Mouse (Mus musculus): Measurements from ENCODE around the gene Manf. TPM values are rescaled to one million over a fixed set of nuclear protein-coding genes. Genes with fewer than 3 reads are reported as not detected.

Manf gene
- polyA plus RNA-seq, 2 experiments: 110 to 268 TPM

GRCm38 (mm10) chr9:106901596-106901995 is 9.8 kb upstream of the Manf start:
- H3K27ac ChIP-seq (replicated peaks; ENCODE audit: low read depth, low read length): no peak overlapping the region
- H3K9me3 ChIP-seq (ENCODE audit: control insufficient read depth, low read length): no peaks in the 10 kb centered on the region
- DNase-seq (ENCODE audit: low spot score): no peak
- no peak for ATAC-seq (ENCODE audit: low FRiP score, low read depth)
- H3K27me3 ChIP-seq (ENCODE audit: control insufficient read depth, insufficient read depth, low read length): no peaks in the 10 kb centered on the region
- TF ChIP-seq POLR2A (IDR thresholded peaks at IDR 0.05; ENCODE audit: borderline replicate concordance, extremely low read depth, insufficient read depth, insufficient read length): no peak
- no peak overlapping the region for H3K4me3 ChIP-seq (replicated peaks; ENCODE audit: low read length)
- no peak overlapping the region for H3K4me2 ChIP-seq (replicated peaks; ENCODE audit: low read depth, low read length, severe bottlenecking)
- WGBS: 87% methylated on average over 7 of the region's 7 CpGs
- no peaks in the 10 kb centered on the region for H3K4me1 ChIP-seq (ENCODE audit: control insufficient read depth, insufficient read depth, low read length)
- H3K9ac ChIP-seq (ENCODE audit: low read depth, low read length, severe bottlenecking): no peak overlapping the region
- H3K36me3 ChIP-seq (ENCODE audit: control insufficient read depth, insufficient read depth, low read length): no peaks in the 10 kb centered on the region

- 75% methylated on average over 1 of the region's 1 CpGs for WGBS
- Histone ChIP-seq H3K4me2 (replicated peaks; ENCODE audit: low read depth, low read length, severe bottlenecking) (no peak overlapping the region), H3K4me1 (ENCODE audit: control insufficient read depth, insufficient read depth, low read length) (no peaks in the 10 kb centered on the region), H3K27me3 (ENCODE audit: control insufficient read depth, insufficient read depth, low read length) (no peaks in the 10 kb centered on the region), H3K27ac (replicated peaks; ENCODE audit: low read depth, low read length) (no peak overlapping the region), H3K9ac (ENCODE audit: low read depth, low read length, severe bottlenecking) (no peak overlapping the region), H3K4me3 (replicated peaks; ENCODE audit: low read length) (no peak overlapping the region), H3K36me3 (ENCODE audit: control insufficient read depth, insufficient read depth, low read length) (no peaks in the 10 kb centered on the region), H3K9me3 (ENCODE audit: control insufficient read depth, low read length) (no peaks in the 10 kb centered on the region)
- no peak for ATAC-seq (ENCODE audit: low FRiP score, low read depth)
- TF ChIP-seq POLR2A (IDR thresholded peaks at IDR 0.05; ENCODE audit: borderline replicate concordance, extremely low read depth, insufficient read depth, insufficient read length): no peak
- DNase-seq (ENCODE audit: low spot score): no peak
These were observed 7.1 kb upstream of the Manf start for GRCm38 (mm10) chr9:106898901-106899300.

- no peak overlapping the region for H3K4me2 ChIP-seq (replicated peaks; ENCODE audit: low read depth, low read length, severe bottlenecking)
- no peak for ATAC-seq (ENCODE audit: low FRiP score, low read depth)
- no peak for TF ChIP-seq POLR2A (IDR thresholded peaks at IDR 0.05; ENCODE audit: borderline replicate concordance, extremely low read depth, insufficient read depth, insufficient read length)
- DNase-seq (ENCODE audit: low spot score): no peak
- 55% methylated on average over 3 of the region's 3 CpGs for WGBS
- H3K36me3 ChIP-seq (ENCODE audit: control insufficient read depth, insufficient read depth, low read length): peaks cover 25% of the 10 kb centered on the region
- peaks cover 11% of the 10 kb centered on the region for H3K4me1 ChIP-seq (ENCODE audit: control insufficient read depth, insufficient read depth, low read length)
- no peaks in the 10 kb centered on the region for H3K27me3 ChIP-seq (ENCODE audit: control insufficient read depth, insufficient read depth, low read length)
- H3K9ac ChIP-seq (ENCODE audit: low read depth, low read length, severe bottlenecking): no peak overlapping the region
- H3K4me3 ChIP-seq (replicated peaks; ENCODE audit: low read length): no peak overlapping the region
- H3K27ac ChIP-seq (replicated peaks; ENCODE audit: low read depth, low read length): no peak overlapping the region
- no peaks in the 10 kb centered on the region for H3K9me3 ChIP-seq (ENCODE audit: control insufficient read depth, low read length)
These were observed 1.5 kb upstream of the Manf start for GRCm38 (mm10) chr9:106893327-106893726.

GRCm38 (mm10) chr9:106892552-106892875 is 735 bp upstream of the Manf start:
- Histone ChIP-seq H3K27me3 (ENCODE audit: control insufficient read depth, insufficient read depth, low read length) (no peaks in the 10 kb centered on the region), H3K4me2 (replicated peaks; ENCODE audit: low read depth, low read length, severe bottlenecking) (peak overlapping the region; percentile 55), H3K4me3 (replicated peaks; ENCODE audit: low read length) (peak overlapping the region; percentile 92), H3K27ac (replicated peaks; ENCODE audit: low read depth, low read length) (peak overlapping the region; percentile 83), H3K9me3 (ENCODE audit: control insufficient read depth, low read length) (no peaks in the 10 kb centered on the region), H3K36me3 (ENCODE audit: control insufficient read depth, insufficient read depth, low read length) (peaks cover 30% of the 10 kb centered on the region), H3K9ac (ENCODE audit: low read depth, low read length, severe bottlenecking) (peak overlapping the region; percentile 89), H3K4me1 (ENCODE audit: control insufficient read depth, insufficient read depth, low read length) (peaks cover 11% of the 10 kb centered on the region)
- DNase-seq (ENCODE audit: low spot score) (no peak), ATAC-seq (ENCODE audit: low FRiP score, low read depth) (no peak)
- TF ChIP-seq POLR2A (IDR thresholded peaks at IDR 0.05; ENCODE audit: borderline replicate concordance, extremely low read depth, insufficient read depth, insufficient read length): no peak
- 0% methylated on average over 9 of the region's 9 CpGs for WGBS

- peak overlapping the region; percentile 89 for H3K9ac ChIP-seq (ENCODE audit: low read depth, low read length, severe bottlenecking)
- peaks cover 11% of the 10 kb centered on the region for H3K4me1 ChIP-seq (ENCODE audit: control insufficient read depth, insufficient read depth, low read length)
- peak overlapping the region; percentile 76 for H3K27ac ChIP-seq (replicated peaks; ENCODE audit: low read depth, low read length)
- H3K36me3 ChIP-seq (ENCODE audit: control insufficient read depth, insufficient read depth, low read length): peaks cover 31% of the 10 kb centered on the region
- peak overlapping the region; percentile 69 for H3K4me2 ChIP-seq (replicated peaks; ENCODE audit: low read depth, low read length, severe bottlenecking)
- WGBS: under 1% methylated on average over 16 of the region's 17 CpGs
- ATAC-seq (ENCODE audit: low FRiP score, low read depth) (no peak), DNase-seq (ENCODE audit: low spot score) (no peak)
- no peaks in the 10 kb centered on the region for H3K27me3 ChIP-seq (ENCODE audit: control insufficient read depth, insufficient read depth, low read length)
- no peaks in the 10 kb centered on the region for H3K9me3 ChIP-seq (ENCODE audit: control insufficient read depth, low read length)
- no peak for TF ChIP-seq POLR2A (IDR thresholded peaks at IDR 0.05; ENCODE audit: borderline replicate concordance, extremely low read depth, insufficient read depth, insufficient read length)
- H3K4me3 ChIP-seq (replicated peaks; ENCODE audit: low read length): peak overlapping the region; percentile 92
These were observed 438 bp downstream of the Manf start for GRCm38 (mm10) chr9:106891341-106891741.
